Mouse (Mus musculus) ES-CJ7 (cell line): ENCODE data around the gene Olfr648.
A peak's percentile ranks its signal among the peaks of the same experiment; 100 is the strongest.

Source experiments
- DNase-seq: peaks from one replicate; pipeline ENCODE4 v3.0.0; 2011; ENCODE audit warnings: low read depth, low spot score

Gene Olfr648

GRCm38 (mm10) chr7:104183292-104183691 lies at the start of gene Olfr648:
Gene Olfr648, minus strand, starts transcription at chr7:104183392.
- DNase-seq = no peak

- peak; percentile 63 for DNase-seq
Measured at GRCm38 (mm10) chr7:104231203-104231602, 48.0 kb upstream of the Olfr648 start.

- peak; percentile 98 for DNase-seq
Measured at GRCm38 (mm10) chr7:104218701-104219569, 35.7 kb upstream of the Olfr648 start, which contains the start of gene Trim6. Gene Trim6, plus strand, starts transcription at chr7:104218793.

- peak; percentile 88 for DNase-seq
Measured at GRCm38 (mm10) chr7:104217881-104218280, 34.7 kb upstream of the Olfr648 start.

- peak; percentile 59 for DNase-seq
Measured at GRCm38 (mm10) chr7:104216011-104216535, 32.9 kb upstream of the Olfr648 start.

GRCm38 (mm10) chr7:104206197-104206596 lies 23.0 kb upstream of the Olfr648 start:
- no peak for DNase-seq

- DNase-seq = peak; percentile 82
Measured at GRCm38 (mm10) chr7:104199822-104200221, 16.6 kb upstream of the Olfr648 start.

- DNase-seq = no peak
Measured at GRCm38 (mm10) chr7:104195885-104196284, 12.7 kb upstream of the Olfr648 start, which contains the start of gene Olfr649. Gene Olfr649, minus strand, starts transcription at chr7:104195985.

- peak; percentile 7 for DNase-seq
Measured at GRCm38 (mm10) chr7:104191275-104191674, 8.1 kb upstream of the Olfr648 start.

- DNase-seq = no peak
Measured at GRCm38 (mm10) chr7:104179074-104179473, 4.1 kb downstream of the Olfr648 start.

GRCm38 (mm10) chr7:104178422-104179054 lies 4.7 kb downstream of the Olfr648 start:
- no peak for DNase-seq

- no peak for DNase-seq
Measured at GRCm38 (mm10) chr7:104175085-104175484, 8.1 kb downstream of the Olfr648 start.

- no peak for DNase-seq
Measured at GRCm38 (mm10) chr7:104169634-104170204, 13.5 kb downstream of the Olfr648 start.

- peak; percentile 19 for DNase-seq
Measured at GRCm38 (mm10) chr7:104167105-104167504, 16.1 kb downstream of the Olfr648 start.

- no peak for DNase-seq
Measured at GRCm38 (mm10) chr7:104150456-104150855, 32.7 kb downstream of the Olfr648 start, which contains the start of gene Ubqlnl. Gene Ubqlnl, minus strand, starts transcription at chr7:104150556.

- no peak for DNase-seq
Measured at GRCm38 (mm10) chr7:104143179-104143578, 40.0 kb downstream of the Olfr648 start, which contains the start of gene Ubqln3. Gene Ubqln3, minus strand, starts transcription at chr7:104143279.

- DNase-seq = no peak
Measured at GRCm38 (mm10) chr7:104137305-104137704, 45.9 kb downstream of the Olfr648 start, which contains the start of gene Olfr643. Gene Olfr643, minus strand, starts transcription at chr7:104137405.

- DNase-seq = no peak
Measured at GRCm38 (mm10) chr7:104129726-104130125, 53.5 kb downstream of the Olfr648 start, which contains the start of gene Ubqln5. Gene Ubqln5, minus strand, starts transcription at chr7:104129826.
